Mouse (Mus musculus) heart, embryonic 15.5 days (tissue): ENCODE measurements at regions not wholly inside any gene's neighbourhood (a gene's known extent, or its start where the extent isn't known, plus 50 kb on each side); places are given as distances from the start of the nearest gene placed in this dataset.

Experiments used
- ATAC-seq: fragments of 200-750 bp; cut with Nextera tagmentation; replicated peaks from 2 replicates; pipeline ENCODE4 v1.8.0; 2017; ENCODE audit warnings: low read depth, moderate TSS enrichment; ENCODE audit not compliant: insufficient number of reproducible peaks, insufficient read depth, low FRiP score
- H3K27ac ChIP-seq: fragments of 300-500 bp; sonication (generic); 2 replicates; pipeline ENCODE4 v1.5.1; 2015; ENCODE audit warnings: mild to moderate bottlenecking, inconsistent platforms
- H3K27me3 ChIP-seq: fragments of 300-500 bp; sonication (generic); 2 replicates; pipeline ENCODE4 v1.6.1; 2015; ENCODE audit warnings: inconsistent platforms
- H3K36me3 ChIP-seq: fragments of 300-500 bp; sonication (generic); 2 replicates; pipeline ENCODE4 v1.6.1; 2015; ENCODE audit warnings: mild to moderate bottlenecking, inconsistent platforms
- H3K4me1 ChIP-seq: fragments of 300-500 bp; sonication (generic); replicated peaks from 2 replicates; pipeline ENCODE4 v1.6.1; 2015; ENCODE audit warnings: inconsistent platforms
- H3K4me2 ChIP-seq: fragments of 300-500 bp; sonication (generic); 2 replicates; pipeline ENCODE4 v1.6.1; 2015; ENCODE audit warnings: inconsistent platforms, mild to moderate bottlenecking, moderate library complexity
- H3K4me3 ChIP-seq: fragments of 300-500 bp; sonication (generic); 2 replicates; pipeline ENCODE4 v1.5.1; 2015; ENCODE audit warnings: mild to moderate bottlenecking, inconsistent platforms
- H3K9ac ChIP-seq: fragments of 300-500 bp; sonication (generic); 2 replicates; pipeline ENCODE4 v1.6.1; 2015; ENCODE audit warnings: mild to moderate bottlenecking, inconsistent platforms
- H3K9me3 ChIP-seq: fragments of 300-500 bp; sonication (generic); replicated peaks from 2 replicates; pipeline ENCODE4 v1.6.1; 2016; ENCODE audit warnings: inconsistent platforms
- WGBS: fragments of 180-500 bp; shearing (Covaris S2); methylation state at CpG from one replicate; pipeline ENCODE4 v1.1.7; 2015; ENCODE audit warnings: mixed read lengths; 5-methylcytosine and 5-hydroxymethylcytosine counted together

- Histone ChIP-seq H3K9ac (no peak overlapping the region), H3K4me1 (peaks cover 4% of the 10 kb centered on the region; the same call in 1 of the 2 replicates), H3K27ac (no peak overlapping the region), H3K9me3 (no peaks in the 10 kb centered on the region), H3K4me3 (no peak overlapping the region), H3K36me3 (no peaks in the 10 kb centered on the region), H3K4me2 (no peak overlapping the region), H3K27me3 (no peaks in the 10 kb centered on the region)
- no peak for ATAC-seq
- WGBS = 73% methylated on average over 2 of the region's 2 CpGs
These were observed 233.1 kb downstream of the Ankrd50 start for GRCm38 (mm10) chr3:38251592-38251991.

GRCm38 (mm10) chr3:38250552-38250951 is 234.1 kb downstream of the Ankrd50 start:
- H3K27ac ChIP-seq = no peak overlapping the region
- WGBS = 71% methylated on average over 5 of the region's 5 CpGs
- H3K9ac ChIP-seq = no peak overlapping the region
- no peak overlapping the region for H3K4me2 ChIP-seq
- H3K4me3 ChIP-seq = no peak overlapping the region
- no peaks in the 10 kb centered on the region for H3K9me3 ChIP-seq
- no peaks in the 10 kb centered on the region for H3K27me3 ChIP-seq
- ATAC-seq = no peak
- H3K36me3 ChIP-seq = no peaks in the 10 kb centered on the region
- peaks cover 4% of the 10 kb centered on the region; the same call in 1 of the 2 replicates for H3K4me1 ChIP-seq

GRCm38 (mm10) chr3:38248941-38249340 is 235.7 kb downstream of the Ankrd50 start:
- H3K4me2 ChIP-seq = no peak overlapping the region
- 68% methylated on average over 1 of the region's 1 CpGs for WGBS
- no peaks in the 10 kb centered on the region for H3K36me3 ChIP-seq
- H3K27ac ChIP-seq = no peak overlapping the region
- no peak overlapping the region for H3K9ac ChIP-seq
- peaks cover 4% of the 10 kb centered on the region; the same call in 1 of the 2 replicates for H3K4me1 ChIP-seq
- no peaks in the 10 kb centered on the region for H3K9me3 ChIP-seq
- H3K4me3 ChIP-seq = no peak overlapping the region
- H3K27me3 ChIP-seq = no peaks in the 10 kb centered on the region
- no peak for ATAC-seq

GRCm38 (mm10) chr3:38246439-38246838 is 238.2 kb downstream of the Ankrd50 start:
- Histone ChIP-seq H3K9me3 (no peaks in the 10 kb centered on the region), H3K27ac (no peak overlapping the region), H3K9ac (no peak overlapping the region), H3K36me3 (no peaks in the 10 kb centered on the region), H3K4me1 (peaks cover 4% of the 10 kb centered on the region; the same call in 1 of the 2 replicates), H3K27me3 (no peaks in the 10 kb centered on the region), H3K4me3 (no peak overlapping the region), H3K4me2 (no peak overlapping the region)
- ATAC-seq = no peak
- 76% methylated on average over 2 of the region's 2 CpGs for WGBS

- no peak for ATAC-seq
These were observed 241.4 kb downstream of the Ankrd50 start for GRCm38 (mm10) chr3:38243209-38243608.

GRCm38 (mm10) chr3:38237616-38238015 is 247.0 kb downstream of the Ankrd50 start:
- Histone ChIP-seq H3K4me3 (no peak overlapping the region), H3K4me1 (peaks cover 3% of the 10 kb centered on the region), H3K36me3 (no peaks in the 10 kb centered on the region), H3K9ac (no peak overlapping the region), H3K27ac (no peak overlapping the region), H3K4me2 (no peak overlapping the region), H3K27me3 (no peaks in the 10 kb centered on the region), H3K9me3 (no peaks in the 10 kb centered on the region)
- 67% methylated on average over 2 of the region's 2 CpGs for WGBS
- no peak for ATAC-seq

More at GRCm38 (mm10) chr3:38243209-38243608, 241.4 kb downstream of the Ankrd50 start:
- 84% methylated on average over 3 of the region's 3 CpGs for WGBS
- Histone ChIP-seq H3K9ac (no peak overlapping the region), H3K36me3 (no peaks in the 10 kb centered on the region), H3K27me3 (no peaks in the 10 kb centered on the region), H3K27ac (no peak overlapping the region), H3K4me1 (no peaks in the 10 kb centered on the region), H3K9me3 (no peaks in the 10 kb centered on the region), H3K4me3 (no peak overlapping the region), H3K4me2 (no peak overlapping the region)

GRCm38 (mm10) chr3:38235736-38236083 is 248.9 kb downstream of the Ankrd50 start:
- H3K9ac ChIP-seq = no peak overlapping the region
- peaks cover 15% of the 10 kb centered on the region for H3K4me1 ChIP-seq
- H3K27me3 ChIP-seq = no peaks in the 10 kb centered on the region
- no peak overlapping the region for H3K27ac ChIP-seq
- H3K4me2 ChIP-seq = no peak overlapping the region
- H3K4me3 ChIP-seq = no peak overlapping the region
- H3K36me3 ChIP-seq = no peaks in the 10 kb centered on the region
- WGBS = 62% methylated on average over 9 of the region's 9 CpGs
- no peak for ATAC-seq
- no peaks in the 10 kb centered on the region for H3K9me3 ChIP-seq

- peak overlapping the region; percentile 54 for H3K27ac ChIP-seq
- H3K4me2 ChIP-seq = no peak overlapping the region
- WGBS = 70% methylated on average over 18 of the region's 18 CpGs
These were observed 249.5 kb downstream of the Ankrd50 start for GRCm38 (mm10) chr3:38235033-38235735.

GRCm38 (mm10) chr3:38234534-38234933 is 250.1 kb downstream of the Ankrd50 start:
- no peak overlapping the region for H3K4me3 ChIP-seq
- H3K36me3 ChIP-seq = no peaks in the 10 kb centered on the region
- no peaks in the 10 kb centered on the region for H3K27me3 ChIP-seq
- ATAC-seq = no peak
- H3K4me2 ChIP-seq = no peak overlapping the region
- 0 out of 2 replicates have a peak overlapping the region, but pooled peaks have one; percentile 54 for H3K27ac ChIP-seq
- no peaks in the 10 kb centered on the region for H3K9me3 ChIP-seq
- no peak overlapping the region for H3K9ac ChIP-seq
- peaks cover 16% of the 10 kb centered on the region for H3K4me1 ChIP-seq
- 49% methylated on average over 4 of the region's 4 CpGs for WGBS

More at GRCm38 (mm10) chr3:38235033-38235735, 249.5 kb downstream of the Ankrd50 start:
- no peaks in the 10 kb centered on the region for H3K27me3 ChIP-seq
- H3K4me3 ChIP-seq = no peak overlapping the region
- peaks cover 15% of the 10 kb centered on the region for H3K4me1 ChIP-seq
- no peak overlapping the region for H3K9ac ChIP-seq
- H3K36me3 ChIP-seq = no peaks in the 10 kb centered on the region
- ATAC-seq = no peak
- H3K9me3 ChIP-seq = no peaks in the 10 kb centered on the region

- H3K9me3 ChIP-seq = no peaks in the 10 kb centered on the region
- no peak for ATAC-seq
- no peak overlapping the region for H3K4me3 ChIP-seq
- no peaks in the 10 kb centered on the region for H3K27me3 ChIP-seq
- peaks cover 19% of the 10 kb centered on the region for H3K4me1 ChIP-seq
- H3K4me2 ChIP-seq = no peak overlapping the region
- H3K9ac ChIP-seq = no peak overlapping the region
- peak overlapping the region; percentile 54; the same call in 1 of the 2 replicates for H3K27ac ChIP-seq
- 57% methylated on average over 2 of the region's 2 CpGs for WGBS
- H3K36me3 ChIP-seq = no peaks in the 10 kb centered on the region
These were observed 250.6 kb downstream of the Ankrd50 start for GRCm38 (mm10) chr3:38234006-38234405.

GRCm38 (mm10) chr3:38233091-38233490 is 251.6 kb downstream of the Ankrd50 start:
- H3K4me2 ChIP-seq = no peak overlapping the region
- H3K4me3 ChIP-seq = no peak overlapping the region
- H3K27ac ChIP-seq = peak overlapping the region; percentile 83

More at GRCm38 (mm10) chr3:38233091-38233490, 251.6 kb downstream of the Ankrd50 start:
- Histone ChIP-seq H3K36me3 (no peaks in the 10 kb centered on the region), H3K9me3 (no peaks in the 10 kb centered on the region), H3K4me1 (peaks cover 21% of the 10 kb centered on the region), H3K9ac (no peak overlapping the region), H3K27me3 (no peaks in the 10 kb centered on the region)
- no peak for ATAC-seq
- WGBS = 81% methylated on average over 3 of the region's 3 CpGs
